Mouse (Mus musculus): ENCODE measurements at regions not wholly inside any gene's neighbourhood (a gene's known extent, or its start where the extent isn't known, plus 50 kb on each side); places are given as distances from the start of the nearest gene placed in this dataset.

DNA sequence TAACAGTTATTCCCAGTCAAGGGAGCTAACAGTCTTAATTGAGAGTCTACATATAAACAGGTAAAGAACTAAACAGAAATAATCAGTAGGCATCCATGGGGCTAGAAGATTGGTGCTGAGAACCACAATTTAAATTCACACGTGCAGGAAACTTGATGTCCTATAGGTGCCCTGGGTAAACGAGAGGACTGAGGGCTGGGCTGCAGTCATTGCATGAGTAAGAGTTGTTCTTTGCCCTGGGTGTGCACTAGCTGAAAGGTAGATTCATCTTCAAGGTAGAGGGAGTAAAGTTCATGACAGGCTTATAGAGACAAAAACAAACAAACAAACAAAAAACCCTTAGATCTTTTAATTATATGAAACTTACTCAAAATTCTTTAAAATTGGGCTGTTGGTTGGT, 411.1 kb upstream of the Acvr2a start:
- Histone ChIP-seq H3K4me3 (ENCODE audit: insufficient read depth, low read length) (no peak overlapping the region), H3K4me1 (ENCODE audit: control insufficient read depth, insufficient read depth, low read length) (no peaks in the 10 kb centered on the region), H3K27ac (ENCODE audit: insufficient read depth, low read length) (no peak overlapping the region)
- TF ChIP-seq CTCF (IDR thresholded peaks at IDR 0.05; ENCODE audit: extremely low read depth, insufficient read depth, low read length) (no peak), POLR2A (IDR thresholded peaks at IDR 0.05; ENCODE audit: extremely low read depth, insufficient read depth, low read length) (no peak)

DNA sequence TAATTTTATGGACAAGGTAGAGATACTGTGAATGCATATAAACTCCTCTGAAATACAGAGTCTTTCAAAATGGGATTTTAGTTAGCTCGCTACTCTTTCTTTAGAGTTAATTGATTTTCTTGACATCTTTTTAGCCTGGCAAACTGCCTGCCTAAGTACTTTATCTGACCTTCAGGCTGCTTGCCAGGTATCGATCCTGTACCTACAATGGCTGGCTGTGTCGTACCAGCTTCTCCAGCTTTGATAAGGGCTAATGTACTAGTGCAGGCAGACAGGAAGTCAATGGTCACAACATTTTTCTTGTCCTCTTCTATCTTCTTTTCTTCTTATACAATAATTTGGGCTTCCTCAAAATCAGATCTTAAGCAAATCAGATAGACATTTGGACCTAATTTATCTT, 409.4 kb upstream of the Acvr2a start:
- Histone ChIP-seq H3K4me3 (ENCODE audit: insufficient read depth, low read length) (no peak overlapping the region), H3K27ac (ENCODE audit: insufficient read depth, low read length) (no peak overlapping the region), H3K4me1 (ENCODE audit: control insufficient read depth, insufficient read depth, low read length) (no peaks in the 10 kb centered on the region)
- TF ChIP-seq POLR2A (IDR thresholded peaks at IDR 0.05; ENCODE audit: extremely low read depth, insufficient read depth, low read length) (no peak), CTCF (IDR thresholded peaks at IDR 0.05; ENCODE audit: extremely low read depth, insufficient read depth, low read length) (no peak)

DNA sequence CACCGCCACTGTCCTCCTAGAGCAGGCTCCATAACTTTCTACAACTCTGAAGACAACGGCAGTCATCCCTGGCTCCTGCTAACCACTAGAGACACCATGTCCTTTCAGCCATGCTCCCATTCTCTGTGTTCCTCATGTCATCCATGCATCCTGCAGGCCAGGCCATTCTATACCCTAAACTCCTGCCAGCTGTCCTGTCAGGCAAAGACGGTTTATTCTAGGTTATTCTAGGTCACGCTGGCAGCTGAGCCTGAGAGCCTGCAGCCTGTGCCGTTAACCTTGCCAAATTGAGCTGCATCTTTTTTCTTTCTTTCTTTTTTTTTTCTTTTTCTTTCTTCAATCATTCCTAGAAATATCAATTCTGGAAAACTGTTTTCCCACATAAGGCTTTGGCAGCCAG, 406.0 kb upstream of the Acvr2a start:
- TF ChIP-seq POLR2A (IDR thresholded peaks at IDR 0.05; ENCODE audit: extremely low read depth, insufficient read depth, low read length) = no peak
- TF ChIP-seq CTCF (IDR thresholded peaks at IDR 0.05; ENCODE audit: extremely low read depth, insufficient read depth, low read length) = no peak
- Histone ChIP-seq H3K4me3 (ENCODE audit: insufficient read depth, low read length) (no peak overlapping the region), H3K27ac (ENCODE audit: insufficient read depth, low read length) (no peak overlapping the region), H3K4me1 (ENCODE audit: control insufficient read depth, insufficient read depth, low read length) (no peaks in the 10 kb centered on the region; the same call in 1 of the 2 replicates)

DNA sequence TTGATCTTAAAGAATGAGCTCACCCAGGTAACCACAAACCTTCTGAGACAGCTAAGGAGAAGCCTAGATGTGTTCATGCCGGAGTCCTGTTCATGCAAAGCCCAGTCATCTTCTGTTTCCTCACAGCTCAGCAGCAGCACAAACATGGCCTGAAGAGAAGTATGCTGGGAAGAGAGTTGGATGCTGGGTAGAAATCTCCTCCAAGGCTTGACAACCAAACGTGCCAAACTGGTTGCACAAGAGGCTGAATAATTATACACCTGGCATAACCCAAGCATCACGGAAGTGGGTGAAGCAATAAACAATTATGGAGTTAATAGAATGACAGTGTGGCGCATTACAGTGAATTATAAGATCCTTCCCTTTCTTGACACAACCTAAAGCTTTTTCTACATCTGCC, 404.0 kb upstream of the Acvr2a start:
- Histone ChIP-seq H3K4me1 (ENCODE audit: control insufficient read depth, insufficient read depth, low read length) (no peaks in the 10 kb centered on the region; the same call in 1 of the 2 replicates), H3K4me3 (ENCODE audit: insufficient read depth, low read length) (no peak overlapping the region), H3K27ac (ENCODE audit: insufficient read depth, low read length) (no peak overlapping the region; the same call in 1 of the 2 replicates)
- TF ChIP-seq CTCF (IDR thresholded peaks at IDR 0.05; ENCODE audit: extremely low read depth, insufficient read depth, low read length) (no peak), POLR2A (IDR thresholded peaks at IDR 0.05; ENCODE audit: extremely low read depth, insufficient read depth, low read length) (no peak)

DNA sequence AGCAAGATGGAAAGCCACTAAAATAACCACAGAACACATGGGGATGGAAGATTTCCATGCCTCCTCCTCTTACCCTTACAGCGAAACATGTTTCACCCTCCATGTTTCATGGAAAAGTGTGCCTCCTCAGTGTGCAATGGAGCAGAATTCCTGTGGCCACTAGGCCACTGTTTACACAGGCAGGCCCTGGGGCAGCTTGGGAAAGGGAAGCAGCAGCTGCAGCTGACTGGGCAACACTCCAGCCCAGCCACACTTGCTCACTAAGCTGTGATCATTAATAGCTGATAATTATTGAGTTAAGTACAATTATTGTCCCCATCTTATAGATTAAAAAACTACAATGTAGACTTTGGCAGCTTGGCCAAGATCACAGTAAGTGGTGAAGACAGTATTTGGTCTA, 402.5 kb upstream of the Acvr2a start:
- Histone ChIP-seq H3K27ac (ENCODE audit: insufficient read depth, low read length) (no peak overlapping the region), H3K4me3 (ENCODE audit: insufficient read depth, low read length) (no peak overlapping the region), H3K4me1 (ENCODE audit: control insufficient read depth, insufficient read depth, low read length) (no peaks in the 10 kb centered on the region; the same call in 1 of the 2 replicates)
- TF ChIP-seq CTCF (IDR thresholded peaks at IDR 0.05; ENCODE audit: extremely low read depth, insufficient read depth, low read length) = no peak
- no peak for TF ChIP-seq POLR2A (IDR thresholded peaks at IDR 0.05; ENCODE audit: extremely low read depth, insufficient read depth, low read length)

DNA sequence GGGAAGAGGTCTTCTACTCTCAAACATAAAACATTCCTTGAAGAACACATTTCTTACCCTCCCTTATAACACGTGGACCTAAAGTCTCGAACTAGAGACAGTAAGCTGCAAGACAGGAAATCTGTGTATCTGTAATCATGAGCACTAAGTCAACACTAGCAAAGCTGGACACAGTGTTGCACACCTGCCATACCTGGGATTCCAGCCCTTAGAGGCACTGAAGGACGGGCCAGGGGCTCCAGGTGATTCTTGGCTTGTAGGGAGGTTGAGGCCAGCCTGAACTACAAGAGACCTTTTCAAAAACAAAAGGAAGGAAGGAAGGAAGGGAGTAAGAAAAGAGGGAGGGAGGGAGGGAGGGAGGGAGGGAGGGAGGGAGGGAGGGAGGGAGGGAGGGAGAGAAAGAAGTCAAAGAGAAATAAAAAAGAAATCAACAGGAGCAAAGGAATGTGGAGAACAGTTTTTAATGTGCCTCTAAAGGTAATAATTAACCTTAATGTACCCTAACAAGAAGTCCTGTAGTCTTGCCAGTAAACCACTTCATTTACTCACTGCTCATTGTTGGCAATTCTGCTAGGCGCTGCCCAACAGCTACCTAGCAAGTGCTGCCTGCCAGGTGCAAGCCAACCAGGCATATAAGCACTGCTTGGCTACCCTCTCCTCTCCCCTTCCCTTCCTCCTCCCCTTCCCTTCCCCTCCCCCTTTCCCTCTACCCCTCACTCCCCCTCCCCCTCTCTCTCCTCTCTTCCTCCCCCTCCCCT, 401.0 kb upstream of the Acvr2a start:
- Histone ChIP-seq H3K4me1 (ENCODE audit: control insufficient read depth, insufficient read depth, low read length) (no peaks in the 10 kb centered on the region; the same call in 1 of the 2 replicates), H3K27ac (ENCODE audit: insufficient read depth, low read length) (no peak overlapping the region), H3K4me3 (ENCODE audit: insufficient read depth, low read length) (no peak overlapping the region)
- TF ChIP-seq CTCF (IDR thresholded peaks at IDR 0.05; ENCODE audit: extremely low read depth, insufficient read depth, low read length) = no peak

DNA sequence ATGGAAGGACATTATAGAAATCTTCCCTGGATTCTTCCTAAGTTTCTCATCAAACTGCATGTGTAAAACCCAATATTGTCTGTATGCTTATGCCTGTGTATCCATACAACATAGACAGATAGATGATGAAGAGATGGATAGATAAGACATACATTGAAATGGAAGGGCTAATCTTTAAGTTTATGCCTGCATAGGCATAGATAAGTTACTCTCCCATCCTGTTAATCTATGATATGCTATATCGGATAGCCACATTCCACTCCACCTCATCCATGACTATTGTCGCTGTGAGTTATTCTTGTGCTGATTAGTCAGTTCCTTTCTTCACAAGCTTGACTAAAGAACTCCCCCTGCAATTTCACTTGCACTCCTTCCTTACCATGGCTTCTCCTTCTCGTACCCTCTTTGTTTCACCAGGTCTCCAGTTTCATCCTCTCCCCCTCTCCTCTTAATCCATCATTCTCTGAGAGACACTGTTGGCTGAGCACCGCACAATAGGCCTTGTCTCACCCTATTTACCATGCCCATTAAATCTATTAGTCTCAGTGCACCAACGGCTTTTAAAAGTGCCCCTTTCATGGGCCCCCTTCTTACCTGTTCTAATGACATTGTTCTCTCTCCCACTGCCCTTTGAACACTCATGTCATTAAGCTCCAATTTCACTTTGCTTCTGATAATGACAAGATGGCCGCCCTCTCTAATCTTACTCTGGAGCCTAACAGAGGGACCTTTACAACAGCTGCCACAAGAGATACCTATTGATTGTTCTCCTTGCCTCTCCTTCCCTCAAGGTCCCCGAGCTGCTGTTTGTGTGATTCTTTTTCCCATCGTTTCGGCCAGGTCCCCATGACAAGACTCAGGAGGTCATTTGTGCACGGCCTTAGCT, 399.1 kb upstream of the Acvr2a start:
- TF ChIP-seq POLR2A (IDR thresholded peaks at IDR 0.05; ENCODE audit: extremely low read depth, insufficient read depth, low read length) = no peak
- TF ChIP-seq CTCF (IDR thresholded peaks at IDR 0.05; ENCODE audit: extremely low read depth, insufficient read depth, low read length) = no peak
- no peak overlapping the region for H3K27ac ChIP-seq (ENCODE audit: insufficient read depth, low read length)
- H3K4me1 ChIP-seq (ENCODE audit: control insufficient read depth, insufficient read depth, low read length) = no peaks in the 10 kb centered on the region
- no peak overlapping the region for H3K4me3 ChIP-seq (ENCODE audit: insufficient read depth, low read length)

DNA sequence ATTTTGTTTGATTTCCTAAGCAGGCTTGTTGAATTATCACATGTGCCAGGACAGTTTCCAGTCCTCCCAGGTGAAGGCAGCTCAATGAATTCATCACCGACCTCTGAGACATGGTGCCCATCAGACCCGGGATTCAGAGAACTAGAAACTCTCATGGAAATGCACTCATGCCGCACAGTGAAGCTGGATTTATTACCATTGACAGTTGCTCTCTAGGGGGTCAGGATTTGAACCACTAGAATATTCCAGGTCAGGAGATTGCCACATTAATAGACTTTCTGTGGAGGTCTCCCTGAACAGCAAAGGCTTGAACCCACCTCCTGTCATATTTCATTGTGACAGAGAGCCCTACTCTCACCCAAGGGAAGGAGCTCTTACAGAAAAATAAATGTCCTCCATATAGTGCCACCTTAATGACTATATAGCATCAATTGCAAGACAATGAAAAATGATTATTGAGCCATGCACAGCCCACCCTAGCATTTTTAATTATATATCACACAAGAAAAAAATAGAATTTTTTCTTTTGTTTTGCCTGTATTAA, 397.6 kb upstream of the Acvr2a start:
- no peaks in the 10 kb centered on the region for H3K4me1 ChIP-seq (ENCODE audit: control insufficient read depth, insufficient read depth, low read length)
- no peak overlapping the region for H3K27ac ChIP-seq (ENCODE audit: insufficient read depth, low read length)
- H3K4me3 ChIP-seq (ENCODE audit: insufficient read depth, low read length) = no peak overlapping the region
- no peak for TF ChIP-seq CTCF (IDR thresholded peaks at IDR 0.05; ENCODE audit: extremely low read depth, insufficient read depth, low read length)
- TF ChIP-seq POLR2A (IDR thresholded peaks at IDR 0.05; ENCODE audit: extremely low read depth, insufficient read depth, low read length) = no peak

DNA sequence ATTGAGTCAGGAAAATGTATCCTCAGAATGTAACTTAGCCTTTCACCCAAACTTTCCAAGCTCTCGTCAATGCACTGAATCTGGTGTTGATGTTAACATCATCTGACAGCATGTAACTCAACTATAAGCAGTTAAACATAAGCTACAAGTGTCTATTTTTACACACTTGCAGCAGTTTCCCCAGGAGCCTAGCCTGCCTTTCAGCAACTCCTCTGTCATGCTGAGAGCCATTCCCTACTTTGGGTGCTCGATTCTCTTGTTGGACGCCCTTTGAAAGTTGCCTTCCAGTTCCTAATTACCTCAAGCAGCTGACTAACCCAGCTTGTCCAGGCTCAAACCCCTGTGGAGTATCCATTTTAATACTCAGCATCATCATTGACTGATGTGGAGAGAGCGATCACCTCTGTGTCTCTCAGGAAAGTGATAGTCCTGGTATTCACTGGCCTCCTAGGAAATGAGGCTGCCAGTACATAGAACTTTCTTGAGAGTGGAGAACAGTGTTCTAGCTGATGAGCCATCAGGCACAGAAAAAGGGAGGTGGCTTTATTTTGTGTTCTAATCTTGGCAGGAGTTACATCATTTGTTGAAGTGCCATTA, 396.8 kb upstream of the Acvr2a start:
- Histone ChIP-seq H3K4me3 (ENCODE audit: insufficient read depth, low read length) (no peak overlapping the region), H3K27ac (ENCODE audit: insufficient read depth, low read length) (no peak overlapping the region), H3K4me1 (ENCODE audit: control insufficient read depth, insufficient read depth, low read length) (no peaks in the 10 kb centered on the region)
- TF ChIP-seq CTCF (IDR thresholded peaks at IDR 0.05; ENCODE audit: extremely low read depth, insufficient read depth, low read length) (no peak), POLR2A (IDR thresholded peaks at IDR 0.05; ENCODE audit: extremely low read depth, insufficient read depth, low read length) (no peak)

Data from cortical plate, adult 2 months (tissue).